In genomic region chr3:123190329-123190728, GRCm38 (mm10) we compare ENCODE assay signal across 16 mouse cellular contexts. TPM values are rescaled to one million over a fixed set of nuclear protein-coding genes. Genes with fewer than 3 reads are reported as not detected.
DNase-seq lines count a peak whose midpoint lies in the region; ATAC-seq and TF ChIP-seq lines count a peak whose summit lies in the region.
"Had no signal": no experiment of that assay in that cellular context is flagged by ENCODE, and none has a peak within 500 bp of the region (broad histone marks: within the 10 kb centered on the region; RNA-seq: fewer than 3 reads in every experiment).

No protein-coding gene starts in this region.

- H3K27ac ChIP-seq in forebrain, embryonic 10.5 days, result no peak overlapping the region
- no peak overlapping the region for H3K27ac ChIP-seq in forebrain, postnatal 0 days (ENCODE audit: low read depth, low read length)
- 0 out of 2 replicates have a peak overlapping the region, but pooled peaks have one; percentile 4 for H3K27ac ChIP-seq in kidney, embryonic 15.5 days
- no peak overlapping the region for H3K27ac ChIP-seq in kidney, embryonic 16.5 days (ENCODE audit: low read length)
- H3K27ac ChIP-seq: intestine, embryonic 15.5 days had no signal

- no peak for TF ChIP-seq CTCF in forebrain, postnatal 0 days (IDR thresholded peaks at IDR 0.05; ENCODE audit: low read depth)

- DNase-seq in forebrain, embryonic 10.5 days (ENCODE audit: extremely low spot score, low spot score), result peak; percentile 12
- no peak for DNase-seq in forebrain, postnatal 0 days
- peak; percentile 43 for DNase-seq in heart, adult 8-10 months (ENCODE audit: low spot score)
- DNase-seq in heart, postnatal 4 days, result peak; percentile 45
- DNase-seq in right cerebral cortex, postnatal 4 days, result no peak
- DNase-seq in adrenal gland, postnatal 10 days, result no peak
- DNase-seq: adrenal gland, postnatal 25 days; cerebellum, adult 9-11 months; kidney, postnatal 14 days; layer of hippocampus, adult 9-11 months; midbrain, embryonic 14.5 days had no signal

- no peaks in the 10 kb centered on the region for H3K36me3 ChIP-seq in forebrain, embryonic 10.5 days (replicated peaks)
- H3K36me3 ChIP-seq in forebrain, postnatal 0 days (ENCODE audit: insufficient read depth), result no peaks in the 10 kb centered on the region
- no peaks in the 10 kb centered on the region for H3K36me3 ChIP-seq in kidney, embryonic 15.5 days
- H3K36me3 ChIP-seq in kidney, embryonic 16.5 days (ENCODE audit: insufficient read depth, low read length), result no peaks in the 10 kb centered on the region
- H3K36me3 ChIP-seq: intestine, embryonic 15.5 days had no signal

- no peak overlapping the region for H3K4me3 ChIP-seq in forebrain, embryonic 10.5 days
- no peak overlapping the region for H3K4me3 ChIP-seq in forebrain, postnatal 0 days (ENCODE audit: low read depth, low read length)
- H3K4me3 ChIP-seq in kidney, embryonic 15.5 days (replicated peaks), result no peak overlapping the region
- no peak overlapping the region for H3K4me3 ChIP-seq in kidney, embryonic 16.5 days (ENCODE audit: low read length)
- H3K4me3 ChIP-seq: erythroblast, embryonic 14.5 days; intestine, embryonic 15.5 days had no signal

- H3K27me3 ChIP-seq in forebrain, embryonic 10.5 days (ENCODE audit: poor library complexity, severe bottlenecking), result no peaks in the 10 kb centered on the region
- no peaks in the 10 kb centered on the region for H3K27me3 ChIP-seq in forebrain, postnatal 0 days (ENCODE audit: insufficient read depth, low read length)
- no peaks in the 10 kb centered on the region for H3K27me3 ChIP-seq in kidney, embryonic 15.5 days
- no peaks in the 10 kb centered on the region for H3K27me3 ChIP-seq in kidney, embryonic 16.5 days (ENCODE audit: insufficient read depth, low read length)
- H3K27me3 ChIP-seq: CH12.LX; intestine, embryonic 15.5 days had no signal

- peaks cover 13% of the 10 kb centered on the region for H3K4me1 ChIP-seq in forebrain, embryonic 10.5 days
- no peaks in the 10 kb centered on the region for H3K4me1 ChIP-seq in forebrain, postnatal 0 days (ENCODE audit: insufficient read depth)
- peaks cover 18% of the 10 kb centered on the region for H3K4me1 ChIP-seq in kidney, embryonic 15.5 days
- peaks cover 20% of the 10 kb centered on the region for H3K4me1 ChIP-seq in kidney, embryonic 16.5 days (ENCODE audit: insufficient read depth, low read length)
- H3K4me1 ChIP-seq: intestine, embryonic 15.5 days had no signal

- WGBS in forebrain, embryonic 10.5 days, result 83% methylated on average over 6 of the region's 6 CpGs
- WGBS in forebrain, postnatal 0 days, result 57% methylated on average over 6 of the region's 6 CpGs
- WGBS in kidney, embryonic 15.5 days, result 50% methylated on average over 6 of the region's 6 CpGs
- WGBS in kidney, embryonic 16.5 days, result 49% methylated on average over 6 of the region's 6 CpGs

- ATAC-seq in forebrain, postnatal 0 days, result no peak
- no peak for ATAC-seq in kidney, embryonic 15.5 days (replicated peaks; ENCODE audit: low FRiP score)
- no peak for ATAC-seq in kidney, embryonic 16.5 days (ENCODE audit: low FRiP score, low TSS enrichment)
- ATAC-seq: intestine, embryonic 15.5 days had no signal

- no peak overlapping the region for H3K9ac ChIP-seq in forebrain, postnatal 0 days
- H3K9ac ChIP-seq in kidney, embryonic 15.5 days, result no peak overlapping the region
- no peak overlapping the region for H3K9ac ChIP-seq in kidney, embryonic 16.5 days (replicated peaks; ENCODE audit: low read length)
- H3K9ac ChIP-seq: intestine, embryonic 15.5 days had no signal

- no peak overlapping the region for H3K4me2 ChIP-seq in forebrain, postnatal 0 days (ENCODE audit: low read depth)
- no peak overlapping the region for H3K4me2 ChIP-seq in kidney, embryonic 15.5 days
- no peak overlapping the region for H3K4me2 ChIP-seq in kidney, embryonic 16.5 days (replicated peaks; ENCODE audit: low read depth, low read length)
- H3K4me2 ChIP-seq: intestine, embryonic 15.5 days had no signal

- no peaks in the 10 kb centered on the region for H3K9me3 ChIP-seq in forebrain, embryonic 10.5 days
- H3K9me3 ChIP-seq in forebrain, postnatal 0 days (ENCODE audit: low read length), result no peaks in the 10 kb centered on the region
- no peaks in the 10 kb centered on the region for H3K9me3 ChIP-seq in kidney, embryonic 15.5 days (replicated peaks)
- 0 out of 2 replicates have a peak, but pooled peaks cover 3% of the 10 kb centered on the region for H3K9me3 ChIP-seq in kidney, embryonic 16.5 days (ENCODE audit: low read length)
- H3K9me3 ChIP-seq: intestine, embryonic 15.5 days had no signal

RNA-seq across cellular contexts. Expression of gene Synpo2, which starts 45.6 kb away (rescaled TPM):
- polyA plus RNA-seq in forebrain, embryonic 10.5 days (2016; fragmentation: Nextera tagmentation; extraction: Ambion mirVana), result 1.3 and 1.6 TPM in 2 replicates
- total RNA-seq in forebrain, postnatal 0 days (2014; rRNA removed), result 0.54 and 1.6 TPM in 2 replicates
- polyA plus RNA-seq in forebrain, postnatal 0 days (2015; fragmentation: Nextera tagmentation; extraction: Ambion mirVana), result 1.0 and 2.5 TPM in 2 replicates
- polyA plus RNA-seq in kidney, embryonic 15.5 days (2015; fragmentation: Nextera tagmentation; extraction: Ambion mirVana), result 8.3 and 11.5 TPM in 2 replicates
- polyA plus RNA-seq in kidney, embryonic 16.5 days (2015; fragmentation: Nextera tagmentation; extraction: Ambion mirVana), result 9.5 and 9.9 TPM in 2 replicates
- 100 to 1,000 TPM in 2 of 4 experiments, 10 to 100 TPM in 2; 91.9 to 102 (median 100) TPM for total RNA-seq in heart, adult 8-10 months (2022)
- total RNA-seq in heart, postnatal 4 days (2021), result 10 to 100 TPM; 36.9 to 37.5 TPM
- 10 to 100 TPM in 1 of 2 experiments, 1 to 10 TPM in 1; 9.2 to 20.7 TPM for total RNA-seq in adrenal gland, postnatal 10 days (2021)
- polyA plus RNA-seq: erythroblast, embryonic 14.5 days had no signal

Comparison
In these comparisons a context has a peak if more than half of its experiments do, and no peak if none do; other contexts are left out.
1. DNase-seq: peak in forebrain, embryonic 10.5 days (single experiment), heart, adult 8-10 months (single experiment) and heart, postnatal 4 days (single experiment); none in forebrain, postnatal 0 days (single experiment), right cerebral cortex, postnatal 4 days (single experiment) and adrenal gland, postnatal 10 days (single experiment).